Mouse (Mus musculus) hindbrain, embryonic 11.5 days (tissue): ENCODE data around the gene Gm7579. TPM values are rescaled to one million over a fixed set of nuclear protein-coding genes. Genes with fewer than 3 reads are reported as not detected.
"Not testable (repeated sequence)": the region's sequence is repeated elsewhere in the genome, so short reads cannot be mapped to it uniquely, and the experiment has no call there.

ENCODE experiments used
- ATAC-seq: fragments of 200-750 bp; cut with Nextera tagmentation; 2 replicates; pipeline ENCODE4 v1.8.0; 2017; ENCODE audit warnings: mild to moderate bottlenecking, moderate TSS enrichment, moderate library complexity; ENCODE audit not compliant: low FRiP score
- DNase-seq: peaks from one replicate; pipeline ENCODE4 v3.0.0-alpha.2; 2015; ENCODE audit warnings: low spot score
- H3K27ac ChIP-seq: fragments of 300-500 bp; sonication (generic); 2 replicates; pipeline ENCODE4 v1.5.1; 2014; ENCODE audit warnings: mild to moderate bottlenecking, low read depth, low read length
- H3K27me3 ChIP-seq: fragments of 300-500 bp; sonication (generic); 2 replicates; pipeline ENCODE4 v1.6.1; 2014; ENCODE audit warnings: mild to moderate bottlenecking, low read length, moderate library complexity, mixed read lengths; ENCODE audit not compliant: control insufficient read depth, insufficient read depth
- H3K36me3 ChIP-seq: fragments of 300-500 bp; sonication (generic); 2 replicates; pipeline ENCODE4 v1.6.1; 2014; ENCODE audit warnings: mild to moderate bottlenecking, low read length, moderate library complexity, mixed read lengths; ENCODE audit not compliant: control insufficient read depth, insufficient read depth
- H3K4me1 ChIP-seq: fragments of 300-500 bp; sonication (generic); replicated peaks from 2 replicates; pipeline ENCODE4 v1.6.1; 2014; ENCODE audit warnings: low read length, mixed read lengths; ENCODE audit not compliant: control insufficient read depth, insufficient read depth
- H3K4me2 ChIP-seq: fragments of 300-500 bp; sonication (generic); replicated peaks from 2 replicates; pipeline ENCODE4 v1.6.1; 2014; ENCODE audit warnings: mild to moderate bottlenecking, low read depth, low read length
- H3K4me3 ChIP-seq: fragments of 300-500 bp; sonication (generic); 2 replicates; pipeline ENCODE4 v1.5.1; 2014; ENCODE audit warnings: low read depth, low read length
- H3K9ac ChIP-seq: fragments of 300-500 bp; sonication (generic); 2 replicates; pipeline ENCODE4 v1.6.1; 2014; ENCODE audit warnings: low read depth, low read length
- H3K9me3 ChIP-seq: fragments of 300-500 bp; sonication (generic); 2 replicates; pipeline ENCODE4 v1.6.1; 2016; ENCODE audit warnings: low read length; ENCODE audit not compliant: control insufficient read depth
- WGBS: fragments of 180-500 bp; shearing (Covaris S2); extraction: QIAGEN DNeasy Blood & Tissue Kit; methylation state at CpG from one replicate; pipeline ENCODE4 v1.1.7; 2014; 5-methylcytosine and 5-hydroxymethylcytosine counted together
- polyA plus RNA-seq: library from polyadenylated mRNA; unstranded; fragments of >200 nt; fragmentation: Nextera tagmentation; extraction: Ambion mirVana; gene quantifications from 2 replicates; pipeline ENCODE4 v1.2.1, GENCODE M21; 2014

Gene Gm7579
- polyA plus RNA-seq, 1 experiment from 2014 or later: not detected

DNA sequence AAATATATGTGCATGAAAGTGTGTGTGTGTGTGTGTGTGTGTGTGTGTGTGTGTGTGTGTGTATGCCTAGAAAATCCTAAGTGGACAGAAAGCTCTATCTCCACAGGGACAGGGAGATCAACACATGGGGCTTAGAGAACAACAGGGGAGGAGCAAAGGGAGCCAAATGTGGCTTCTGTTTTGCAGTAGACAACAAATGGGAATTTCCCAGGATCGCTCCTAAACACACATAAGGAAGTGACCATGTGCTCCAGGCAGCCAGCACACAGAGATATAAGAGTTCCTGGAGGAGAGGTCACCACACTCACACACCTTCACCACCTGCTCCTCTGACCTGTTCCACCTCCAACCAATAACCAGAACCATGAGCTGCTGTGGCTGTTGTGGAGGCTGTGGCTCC, 10.6 kb upstream of the Gm7579 start, which contains the start of gene Krtap5-3:
TSS of gene Krtap5-3 (plus strand) at position 301 of the 400 bp plus-strand sequence.
- ATAC-seq (no peak), DNase-seq (no peak)
- Histone ChIP-seq H3K9me3 (no peaks in the 10 kb centered on the region), H3K36me3 (no peaks in the 10 kb centered on the region), H3K4me1 (no peaks in the 10 kb centered on the region), H3K4me2 (no peak within 1 kb of the TSS), H3K27me3 (no peaks in the 10 kb centered on the region; the same call in 1 of the 2 replicates), H3K4me3 (no peak within 1 kb of the TSS), H3K9ac (no peak within 1 kb of the TSS), H3K27ac (no peak within 1 kb of the TSS)
- WGBS: 69% methylated on average over 1 of the region's 1 CpGs

GRCm38 (mm10) chr7:142205488-142205887, 6.2 kb upstream of the Gm7579 start:
- Histone ChIP-seq H3K4me1 (no peaks in the 10 kb centered on the region), H3K27ac (no peak overlapping the region), H3K9me3 (no peaks in the 10 kb centered on the region), H3K4me3 (no peak overlapping the region), H3K36me3 (no peaks in the 10 kb centered on the region), H3K27me3 (no peaks in the 10 kb centered on the region), H3K4me2 (no peak overlapping the region), H3K9ac (no peak overlapping the region)
- DNase-seq: no peak
- ATAC-seq: no peak

- not testable (repeated sequence) for H3K36me3 ChIP-seq, H3K4me2 ChIP-seq, ATAC-seq, DNase-seq, H3K9me3 ChIP-seq, H3K27me3 ChIP-seq, H3K4me1 ChIP-seq, H3K9ac ChIP-seq, H3K27ac ChIP-seq, H3K4me3 ChIP-seq
- 75% methylated on average over 5 of the region's 5 CpGs for WGBS
These were observed 4.8 kb upstream of the Gm7579 start for GRCm38 (mm10) chr7:142206891-142207290.

- not testable (repeated sequence) for H3K9me3 ChIP-seq, H3K27me3 ChIP-seq, ATAC-seq, H3K36me3 ChIP-seq, DNase-seq, H3K9ac ChIP-seq, H3K27ac ChIP-seq, H3K4me2 ChIP-seq, H3K4me3 ChIP-seq, H3K4me1 ChIP-seq
- WGBS: 77% methylated on average over 1 of the region's 1 CpGs
These were observed 477 bp downstream of the Gm7579 start for GRCm38 (mm10) chr7:142212136-142212535.

DNA sequence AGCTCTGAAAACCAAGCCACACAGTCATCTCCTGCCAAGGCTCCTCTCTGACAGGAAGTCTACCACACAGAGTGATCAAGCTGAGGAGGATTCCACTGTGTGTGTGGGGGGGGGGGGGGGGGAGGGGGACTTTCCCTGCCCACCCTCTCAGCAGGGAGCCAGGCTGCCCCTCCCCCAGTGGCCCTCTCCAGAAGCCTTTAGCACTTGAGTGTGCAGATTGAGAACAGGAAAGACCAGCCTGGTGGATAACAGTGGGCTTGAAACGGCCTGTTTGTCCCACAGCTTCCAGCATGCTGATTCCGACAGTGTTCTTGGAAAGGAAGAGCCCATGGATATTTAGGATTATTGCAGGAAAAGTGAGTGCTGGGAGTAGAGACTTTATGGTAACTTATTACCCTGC, 12.9 kb downstream of the Gm7579 start:
- H3K27me3 ChIP-seq: no peaks in the 10 kb centered on the region

DNA sequence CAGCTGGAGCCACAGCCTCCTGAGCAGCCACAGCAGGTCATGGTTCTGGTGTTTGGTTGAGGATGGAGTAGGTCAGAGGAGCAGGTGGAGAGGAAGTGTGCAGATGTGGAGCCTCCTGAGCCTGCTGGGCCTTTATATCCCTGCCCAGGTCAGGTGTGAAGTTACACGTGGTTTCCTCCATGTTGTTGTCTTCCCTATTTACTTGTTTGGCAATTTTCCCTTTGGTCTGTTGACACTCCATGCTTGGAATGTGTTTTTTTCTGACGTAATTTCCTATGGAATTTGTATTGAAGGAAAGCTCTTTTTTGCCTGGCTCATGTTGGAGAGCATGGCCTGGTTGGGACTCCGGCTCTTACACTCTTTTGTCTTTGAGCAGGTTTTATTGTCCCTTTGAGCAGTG, 18.2 kb downstream of the Gm7579 start, which contains the start of gene Krtap5-5:
TSS of gene Krtap5-5 (minus strand) at position 101 of the 400 bp plus-strand sequence.
- DNase-seq, H3K9me3 ChIP-seq, H3K36me3 ChIP-seq, H3K27ac ChIP-seq, H3K4me3 ChIP-seq, H3K27me3 ChIP-seq, H3K4me1 ChIP-seq, H3K9ac ChIP-seq, H3K4me2 ChIP-seq, ATAC-seq: not testable (repeated sequence)
- WGBS: 57% methylated on average over 3 of the region's 3 CpGs

More for the DNA sequence above, 12.9 kb downstream of the Gm7579 start:
- H3K4me1 ChIP-seq: no peaks in the 10 kb centered on the region
- no peak overlapping the region for H3K9ac ChIP-seq
- H3K4me3 ChIP-seq: no peak overlapping the region
- no peak overlapping the region for H3K4me2 ChIP-seq
- ATAC-seq: no peak
- H3K9me3 ChIP-seq: no peaks in the 10 kb centered on the region
- WGBS: 54% methylated on average over 2 of the region's 2 CpGs
- no peak overlapping the region for H3K27ac ChIP-seq
- no peaks in the 10 kb centered on the region for H3K36me3 ChIP-seq
- DNase-seq: no peak

DNA sequence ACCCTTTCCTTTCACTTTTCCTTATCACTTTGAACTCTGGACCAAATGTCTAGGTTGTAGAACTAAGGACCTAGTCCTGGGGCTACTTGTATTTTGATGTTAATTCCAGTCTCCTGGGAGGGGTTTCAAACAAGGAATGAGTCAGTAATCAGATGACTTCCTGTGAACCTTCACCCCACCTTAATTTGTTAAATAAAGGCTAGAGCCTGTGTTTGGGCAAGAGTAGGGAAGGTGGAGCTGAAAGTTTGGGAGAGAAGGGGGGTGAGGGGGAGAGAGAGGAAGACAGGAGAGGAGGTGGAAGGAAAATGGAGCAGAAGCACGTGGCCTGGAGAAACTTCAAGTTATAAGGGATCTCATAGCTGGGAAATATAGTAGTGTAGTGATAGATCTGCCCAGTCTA, 19.9 kb downstream of the Gm7579 start:
- H3K27ac ChIP-seq: no peak overlapping the region
- H3K4me2 ChIP-seq: no peak overlapping the region
- H3K9ac ChIP-seq: no peak overlapping the region
- WGBS: 46% methylated on average over 1 of the region's 1 CpGs
- no peaks in the 10 kb centered on the region for H3K4me1 ChIP-seq
- no peak for DNase-seq
- no peaks in the 10 kb centered on the region for H3K27me3 ChIP-seq
- H3K4me3 ChIP-seq: no peak overlapping the region
- no peak for ATAC-seq
- H3K36me3 ChIP-seq: no peaks in the 10 kb centered on the region
- no peaks in the 10 kb centered on the region for H3K9me3 ChIP-seq

DNA sequence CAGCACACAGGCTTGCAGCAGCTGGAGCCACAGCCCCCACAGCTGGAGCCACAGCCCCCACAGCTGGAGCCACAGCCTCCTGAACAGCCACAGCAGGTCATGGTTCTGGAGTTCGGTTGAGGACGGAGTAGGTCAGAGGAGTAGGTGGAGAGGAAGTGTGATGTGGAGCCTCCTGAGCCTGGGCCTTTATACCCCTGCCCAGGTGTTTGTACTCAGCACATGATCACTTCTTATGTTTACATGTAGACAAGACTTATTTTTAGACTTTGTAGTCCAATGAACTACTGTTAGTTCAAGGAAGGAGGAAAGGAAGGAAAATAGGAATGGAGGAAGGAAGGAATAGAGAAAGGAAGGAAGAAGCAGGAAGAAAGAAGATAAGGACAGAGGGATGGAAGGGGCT, 29.3 kb downstream of the Gm7579 start, which contains the start of gene Gm40460:
TSS of gene Gm40460 (minus strand) at position 101 of the 400 bp plus-strand sequence.
- WGBS: 30% methylated on average over 2 of the region's 2 CpGs
- Histone ChIP-seq H3K27me3 (no peaks in the 10 kb centered on the region), H3K9ac (no peak within 1 kb of the TSS), H3K27ac (no peak within 1 kb of the TSS), H3K4me2 (no peak within 1 kb of the TSS), H3K36me3 (no peaks in the 10 kb centered on the region), H3K4me1 (no peaks in the 10 kb centered on the region), H3K9me3 (no peaks in the 10 kb centered on the region), H3K4me3 (no peak within 1 kb of the TSS)
- ATAC-seq: no peak
- no peak for DNase-seq

DNA sequence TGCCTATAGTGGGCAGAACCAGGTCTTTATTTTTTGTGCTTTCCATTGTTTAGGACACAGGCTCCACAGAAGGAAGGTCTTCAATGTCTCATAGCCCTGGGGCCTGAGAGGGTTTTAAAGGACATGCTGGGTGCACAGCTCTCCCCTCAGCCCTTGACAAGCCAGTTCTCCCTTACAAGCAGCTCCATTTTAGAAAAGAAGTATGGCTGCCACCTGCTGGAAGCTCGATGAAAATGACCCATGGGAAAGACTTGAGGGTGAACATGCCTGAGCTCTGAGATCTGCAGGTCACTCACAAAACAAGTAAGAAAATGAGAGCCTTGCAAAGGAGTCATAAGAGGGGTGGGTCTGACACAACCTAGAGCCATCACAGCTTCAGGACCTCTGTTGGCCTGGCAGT, 38.2 kb downstream of the Gm7579 start:
- no peak overlapping the region for H3K4me3 ChIP-seq
- ATAC-seq (no peak), DNase-seq (peak; percentile 56)
- 0% methylated on average over 1 of the region's 1 CpGs for WGBS
- no peak overlapping the region for H3K27ac ChIP-seq
- no peaks in the 10 kb centered on the region for H3K36me3 ChIP-seq
- no peak overlapping the region for H3K9ac ChIP-seq
- no peaks in the 10 kb centered on the region for H3K9me3 ChIP-seq
- no peaks in the 10 kb centered on the region for H3K27me3 ChIP-seq
- H3K4me2 ChIP-seq: no peak overlapping the region
- no peaks in the 10 kb centered on the region for H3K4me1 ChIP-seq
